Mouse (Mus musculus) spleen, adult 18-20 months (tissue): Measurements from ENCODE around the gene Dqx1.

Experiments used
- DNase-seq, 2 experiments: peaks; one replicate each; pipeline ENCODE4 v3.0.0; 2022; ENCODE audit warnings: mixed read lengths in 2 of 2

The Dqx1 gene

GRCm38 (mm10) chr6:83108762-83109668, 51.4 kb downstream of the Dqx1 start, which contains the start of gene Mrpl53:
Gene Mrpl53 (plus strand): TSS chr6:83109040.
- DNase-seq = peak; percentile 65 to 80

- DNase-seq = no peak
These were observed 54.0 kb downstream of the Dqx1 start for GRCm38 (mm10) chr6:83111510-83112136.

- peak; percentile 90 to 95 for DNase-seq
These were observed 57.5 kb downstream of the Dqx1 start, which contains the start of gene Mogs for GRCm38 (mm10) chr6:83115011-83115671. Gene Mogs (plus strand): TSS chr6:83115496.

- DNase-seq = no peak
These were observed 58.2 kb downstream of the Dqx1 start for GRCm38 (mm10) chr6:83115682-83116372.

- DNase-seq = no peak
These were observed 58.9 kb downstream of the Dqx1 start for GRCm38 (mm10) chr6:83116373-83117164.
